Mouse (Mus musculus) brain, embryonic 14.5 days (tissue): ENCODE measurements around the gene Ankrd52. TPM values are rescaled to one million over a fixed set of nuclear protein-coding genes. Genes with fewer than 3 reads are reported as not detected.
"Not testable (repeated sequence)": the region's sequence is repeated elsewhere in the genome, so short reads cannot be mapped to it uniquely, and the experiment has no call there.

Experiments
- DNase-seq: peaks from one replicate; pipeline ENCODE4 v3.0.0-alpha.2; 2011; ENCODE audit warnings: low read depth
- CTCF ChIP-seq: fragments of 200-500 bp; IDR thresholded peaks from 2 replicates; pipeline ENCODE4 v1.5.1; 2012; ENCODE audit warnings: inconsistent platforms, mild to moderate bottlenecking, moderate library complexity, borderline replicate concordance; ENCODE audit not compliant: insufficient read depth, insufficient read length; ENCODE audit errors: extremely low read depth
- POLR2A ChIP-seq: fragments of 200-500 bp; IDR thresholded peaks from 2 replicates; pipeline ENCODE4 v1.6.1; 2012; ENCODE audit warnings: mild to moderate bottlenecking, inconsistent platforms, borderline replicate concordance; ENCODE audit not compliant: poor library complexity, insufficient read depth, insufficient read length, severe bottlenecking; ENCODE audit errors: extremely low read depth
- polyA plus RNA-seq: library from polyadenylated mRNA; depleted of rRNA; stranded (reverse); fragments of >200 nt; gene quantifications from 2 replicates; pipeline ENCODE4 v1.2.3, GENCODE M21; 2012; rRNA removed

Ankrd52 gene
- 43.1 and 55.1 TPM in 2 replicates for polyA plus RNA-seq

DNA sequence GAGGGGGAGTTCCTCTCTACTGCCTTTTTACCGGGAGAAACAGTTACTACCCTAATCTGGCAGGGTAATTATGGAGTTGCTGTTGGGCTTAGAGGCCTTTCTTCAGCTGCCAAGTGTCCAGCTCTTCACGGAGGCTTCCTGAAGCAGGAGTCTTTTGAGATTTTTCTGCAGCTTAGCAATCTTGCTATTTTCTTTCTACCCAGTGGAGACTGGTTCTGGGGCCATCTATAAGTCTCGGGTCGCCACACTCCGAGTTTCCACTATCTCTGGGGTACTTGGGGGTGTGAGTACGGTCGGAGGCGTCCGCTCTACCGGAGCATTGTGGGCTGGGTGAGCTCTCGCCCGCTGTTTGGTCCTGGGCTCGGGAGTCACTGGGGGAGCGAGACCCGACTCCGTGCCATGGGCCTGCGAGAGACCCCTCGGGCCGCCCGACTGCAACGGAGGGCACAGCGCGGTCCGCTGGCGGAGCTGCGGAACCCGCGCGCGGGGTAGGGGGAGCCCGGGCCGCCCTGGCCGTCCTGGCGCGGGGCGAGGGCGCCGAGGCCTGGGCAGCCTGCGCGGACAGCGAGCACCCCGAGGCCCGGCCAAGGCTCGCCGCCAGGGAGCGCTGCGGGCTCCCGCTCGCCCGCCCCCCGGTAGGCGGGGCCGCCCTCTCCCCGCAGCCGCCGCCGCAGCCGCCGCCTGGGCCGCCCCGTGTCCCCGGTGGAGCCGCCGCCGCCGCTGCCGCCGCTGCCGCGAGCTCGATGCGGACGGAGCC is at the start of gene Ankrd52:
Gene Ankrd52, plus strand, starts transcription at position 661 of the 757 bp plus-strand sequence.
- peak; percentile 87 for DNase-seq
- TF ChIP-seq POLR2A (peak; percentile 80), CTCF (peak; percentile 60)

DNA sequence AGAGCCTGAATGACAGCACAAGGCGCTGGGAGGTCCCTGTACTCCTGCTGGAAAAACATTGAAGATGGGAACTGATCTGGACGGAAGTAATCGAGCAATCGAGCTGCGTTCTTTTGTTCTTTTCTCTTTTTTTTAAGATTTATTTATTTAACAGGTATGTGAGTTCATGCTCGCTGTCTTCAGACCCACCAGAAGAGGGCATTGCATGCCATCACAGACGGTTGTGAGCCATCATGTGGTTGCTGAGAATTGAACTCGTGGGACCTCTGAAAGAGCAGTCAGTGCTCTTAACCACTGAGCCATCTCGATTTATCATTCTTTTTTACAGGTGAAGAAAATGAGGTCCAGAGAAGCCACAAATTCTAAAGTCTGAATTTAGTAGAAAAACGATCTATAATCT is 49.3 kb upstream of the Ankrd52 start:
- DNase-seq, result no peak
- no peak for TF ChIP-seq POLR2A
- peak; percentile 10; the same call in 1 of the 2 replicates for TF ChIP-seq CTCF

GRCm38 (mm10) chr10:128332358-128333249 is 44.3 kb upstream of the Ankrd52 start:
- not testable (repeated sequence) for DNase-seq

GRCm38 (mm10) chr10:128335582-128335981 is 41.3 kb upstream of the Ankrd52 start:
- peak; percentile 74 for TF ChIP-seq CTCF
- no peak for TF ChIP-seq POLR2A

GRCm38 (mm10) chr10:128336195-128336594 is 40.7 kb upstream of the Ankrd52 start:
- DNase-seq, result no peak
- no peak for TF ChIP-seq CTCF
- TF ChIP-seq POLR2A, result no peak

More at GRCm38 (mm10) chr10:128335582-128335981, 41.3 kb upstream of the Ankrd52 start:
- peak; percentile 79 for DNase-seq

DNA sequence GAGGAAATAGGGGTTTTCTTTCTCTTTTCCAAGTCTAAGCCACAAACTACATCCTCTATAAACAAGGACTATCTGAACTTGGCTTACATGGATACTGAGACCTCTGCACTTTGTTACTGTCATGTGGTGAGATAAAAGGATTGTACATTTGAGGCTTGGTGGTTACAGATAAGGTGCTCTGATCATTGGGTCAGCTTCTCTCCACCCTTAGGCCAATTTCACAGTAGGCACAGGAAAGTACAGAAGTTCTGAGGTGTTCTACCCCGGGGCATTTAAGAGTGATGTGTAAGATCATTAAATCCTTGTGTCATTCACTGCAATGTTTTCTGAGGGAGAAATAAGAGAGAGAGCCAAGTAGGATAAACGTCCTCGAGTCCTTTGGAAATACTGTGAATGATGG is 40.3 kb upstream of the Ankrd52 start:
- DNase-seq, result no peak
- TF ChIP-seq POLR2A, result no peak
- TF ChIP-seq CTCF, result no peak

- TF ChIP-seq POLR2A, result peak; percentile 69; the same call in 1 of the 2 replicates
- TF ChIP-seq CTCF, result no peak
- peak; percentile 99 for DNase-seq
These were observed 39.4 kb upstream of the Ankrd52 start, which contains the start of gene Cs for GRCm38 (mm10) chr10:128337306-128338181. TSS of gene Cs (plus strand) at chr10:128337734.

DNA sequence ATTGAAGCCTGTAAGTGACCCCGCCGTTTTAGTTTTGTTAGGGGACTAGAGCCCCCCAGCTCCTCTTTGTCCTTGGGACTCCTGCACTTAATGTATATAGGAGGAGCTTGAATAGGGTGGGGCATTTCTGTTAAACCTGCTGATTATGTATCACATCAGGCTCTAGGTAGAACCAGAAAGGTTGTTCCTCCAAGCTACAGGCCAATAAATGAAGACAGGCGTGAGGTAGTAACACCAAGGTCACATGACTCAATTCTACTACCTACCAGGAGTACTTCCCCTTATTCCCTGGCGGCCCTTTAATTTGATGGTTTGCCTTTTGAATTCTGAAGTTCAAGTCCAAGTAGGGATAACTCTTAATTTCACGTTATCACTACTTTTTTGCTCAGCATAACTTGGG is 38.5 kb upstream of the Ankrd52 start:
- no peak for TF ChIP-seq CTCF
- no peak for TF ChIP-seq POLR2A
- no peak for DNase-seq

GRCm38 (mm10) chr10:128338948-128339347 is 38.0 kb upstream of the Ankrd52 start:
- TF ChIP-seq POLR2A, result no peak
- no peak for TF ChIP-seq CTCF
- DNase-seq, result no peak

GRCm38 (mm10) chr10:128340257-128340656 is 36.7 kb upstream of the Ankrd52 start:
- no peak for DNase-seq
- peak; percentile 21; the same call in 1 of the 2 replicates for TF ChIP-seq CTCF
- no peak for TF ChIP-seq POLR2A

- no peak for TF ChIP-seq POLR2A
- no peak for TF ChIP-seq CTCF
- no peak for DNase-seq
These were observed 33.5 kb upstream of the Ankrd52 start for GRCm38 (mm10) chr10:128343436-128343835.

GRCm38 (mm10) chr10:128344568-128345275 is 32.2 kb upstream of the Ankrd52 start:
- no peak for TF ChIP-seq CTCF
- no peak for TF ChIP-seq POLR2A
- DNase-seq, result peak; percentile 88

DNA sequence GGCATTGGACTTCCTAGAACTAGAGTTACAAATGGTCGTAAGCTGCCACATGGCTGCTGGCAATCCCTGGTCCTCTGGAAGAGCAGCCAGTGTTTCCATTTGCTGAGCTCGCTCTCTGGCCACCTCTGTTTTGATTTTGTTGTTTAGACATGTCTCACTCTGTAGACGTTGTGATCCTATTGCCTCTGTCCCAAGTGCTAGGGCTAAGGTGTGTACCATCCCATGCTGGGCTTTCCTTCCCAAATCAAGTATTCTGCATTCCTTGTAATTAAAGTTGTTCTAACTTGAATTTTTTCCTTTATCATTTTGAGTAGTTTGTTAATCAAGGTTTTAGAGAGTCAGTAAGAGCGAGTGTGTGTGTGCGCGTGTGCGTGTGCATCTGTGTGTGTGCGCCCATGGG is 29.4 kb upstream of the Ankrd52 start:
- no peak for DNase-seq
- TF ChIP-seq POLR2A, result no peak
- no peak for TF ChIP-seq CTCF
